Mouse (Mus musculus): ENCODE results near the gene Scamp5.

Scamp5 gene

GRCm38 (mm10) chr9:57407120-57407905 is 60.5 kb downstream of the Scamp5 start:
- DNase-seq: no peak

- DNase-seq: no peak
These were observed 61.5 kb downstream of the Scamp5 start for GRCm38 (mm10) chr9:57406395-57406794.

- no peak for DNase-seq
These were observed 63.8 kb downstream of the Scamp5 start for GRCm38 (mm10) chr9:57404036-57404435.

- DNase-seq: no peak
These were observed 65.3 kb downstream of the Scamp5 start for GRCm38 (mm10) chr9:57402318-57403251.

GRCm38 (mm10) chr9:57398773-57399172 is 69.1 kb downstream of the Scamp5 start:
- DNase-seq: no peak

- no peak for DNase-seq
These were observed 75.0 kb downstream of the Scamp5 start for GRCm38 (mm10) chr9:57392892-57393291.

Data from kidney, postnatal 25 days (tissue).